Mouse (Mus musculus) neural tube, embryonic 15.5 days (tissue): ENCODE data around the gene Dhrs7b. TPM values are rescaled to one million over a fixed set of nuclear protein-coding genes. Genes with fewer than 3 reads are reported as not detected.
"Not testable (repeated sequence)": the region's sequence is repeated elsewhere in the genome, so short reads cannot be mapped to it uniquely, and the experiment has no call there.

Experiments used
- ATAC-seq: fragments of 200-750 bp; cut with Nextera tagmentation; 2 replicates; pipeline ENCODE4 v1.8.0; 2017; ENCODE audit warnings: mild to moderate bottlenecking, moderate TSS enrichment, moderate library complexity; ENCODE audit not compliant: low FRiP score
- H3K27ac ChIP-seq: fragments of 300-500 bp; sonication (generic); replicated peaks from 2 replicates; pipeline ENCODE4 v1.5.1; 2015; ENCODE audit warnings: mild to moderate bottlenecking, inconsistent platforms
- H3K27me3 ChIP-seq: fragments of 300-500 bp; sonication (generic); replicated peaks from 2 replicates; pipeline ENCODE4 v1.6.1; 2015; ENCODE audit warnings: inconsistent platforms
- H3K36me3 ChIP-seq: fragments of 300-500 bp; sonication (generic); 2 replicates; pipeline ENCODE4 v1.6.1; 2015; ENCODE audit warnings: inconsistent platforms
- H3K4me1 ChIP-seq: fragments of 300-500 bp; sonication (generic); 2 replicates; pipeline ENCODE4 v1.6.1; 2015; ENCODE audit warnings: inconsistent platforms
- H3K4me2 ChIP-seq: fragments of 300-500 bp; sonication (generic); 2 replicates; pipeline ENCODE4 v1.6.1; 2015; ENCODE audit warnings: inconsistent platforms, mild to moderate bottlenecking, moderate library complexity
- H3K4me3 ChIP-seq: fragments of 300-500 bp; sonication (generic); replicated peaks from 2 replicates; pipeline ENCODE4 v1.5.1; 2015; ENCODE audit warnings: mild to moderate bottlenecking, inconsistent platforms
- H3K9ac ChIP-seq: fragments of 300-500 bp; sonication (generic); replicated peaks from 2 replicates; pipeline ENCODE4 v1.6.1; 2015; ENCODE audit warnings: mild to moderate bottlenecking, inconsistent platforms
- H3K9me3 ChIP-seq: fragments of 300-500 bp; sonication (generic); replicated peaks from 2 replicates; pipeline ENCODE4 v1.6.1; 2016; ENCODE audit warnings: inconsistent platforms
- WGBS: fragments of 180-500 bp; shearing (Covaris S2); methylation state at CpG from one replicate; pipeline ENCODE4 v1.1.7; 2015; ENCODE audit warnings: mixed read lengths; 5-methylcytosine and 5-hydroxymethylcytosine counted together
- polyA plus RNA-seq: library from polyadenylated mRNA; unstranded; fragments of >200 nt; fragmentation: Nextera tagmentation; extraction: Ambion mirVana; gene quantifications from 2 replicates; pipeline ENCODE4 v1.2.1, GENCODE M21; 2015

Dhrs7b gene
- polyA plus RNA-seq, 1 experiment from 2014 or later = 38.4 TPM

DNA sequence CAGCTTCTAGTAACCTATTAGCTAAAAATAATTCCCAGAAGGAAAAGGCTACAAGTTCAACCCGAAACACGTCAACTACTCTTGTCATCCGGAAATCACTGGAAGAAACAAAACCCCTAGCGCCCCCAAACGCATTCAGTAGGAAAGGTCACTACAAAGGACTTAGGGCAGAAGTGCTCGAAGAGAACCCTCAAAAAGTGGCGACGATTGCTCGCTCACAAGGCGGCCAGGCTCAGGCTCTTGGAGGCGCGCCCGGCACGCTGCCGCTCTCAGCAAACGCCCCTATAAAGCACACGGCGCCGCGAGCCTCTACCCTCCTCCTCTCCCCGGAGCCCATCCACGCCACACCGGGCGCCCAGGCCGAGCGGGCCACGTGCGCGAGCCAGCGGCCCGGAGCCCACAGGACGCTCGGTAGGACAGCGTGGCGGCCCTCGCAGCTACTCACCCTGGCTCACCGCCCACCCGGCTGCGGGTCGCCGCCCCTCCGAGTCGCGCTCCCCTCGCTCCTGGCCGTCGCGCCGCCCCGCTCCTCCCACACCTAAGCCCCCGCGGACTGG is 47.7 kb downstream of the Dhrs7b start:
- Histone ChIP-seq H3K36me3 (no peaks in the 10 kb centered on the region), H3K9me3 (no peaks in the 10 kb centered on the region), H3K4me1 (peaks cover 54% of the 10 kb centered on the region), H3K9ac (peak overlapping the region; percentile 89), H3K27me3 (no peaks in the 10 kb centered on the region), H3K27ac (peak overlapping the region; percentile 93), H3K4me2 (peak overlapping the region; percentile 75), H3K4me3 (peak overlapping the region; percentile 100)
- ATAC-seq = peak; percentile 67
- WGBS = 1% methylated on average over 49 of the region's 52 CpGs

DNA sequence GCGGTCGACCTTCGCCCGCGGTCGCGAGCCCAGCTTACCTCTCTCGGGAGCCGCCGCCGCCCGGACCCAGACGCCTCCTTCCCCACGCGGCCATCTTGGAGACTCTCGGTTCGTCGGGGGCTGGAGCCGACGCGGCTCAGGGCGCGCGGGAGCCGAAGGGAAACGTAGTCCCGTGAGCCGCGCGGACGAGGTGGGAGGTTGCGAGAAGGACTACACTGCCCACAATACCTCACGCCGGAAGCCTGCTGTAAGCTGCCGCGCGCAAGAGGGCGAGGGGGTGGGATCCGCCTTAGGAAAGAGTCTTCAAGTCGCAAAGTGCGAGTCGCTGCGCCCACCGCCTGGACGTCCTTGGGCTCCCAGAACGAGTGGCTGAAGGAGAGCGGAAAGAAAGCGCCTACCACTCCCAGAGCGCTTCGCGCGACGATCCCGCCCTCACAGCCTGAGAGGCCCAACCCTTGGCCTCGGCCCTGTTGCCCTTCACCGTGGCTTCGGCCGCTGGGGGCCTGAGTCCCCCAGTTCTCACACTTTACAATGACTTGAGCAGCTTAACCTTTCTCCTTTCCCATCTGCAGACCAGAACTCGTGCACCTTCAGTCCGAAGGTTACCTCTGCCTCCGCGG is 48.4 kb downstream of the Dhrs7b start, which contains the start of gene Tmem11:
Gene Tmem11, minus strand, starts transcription at position 598 of the 620 bp plus-strand sequence.
- Histone ChIP-seq H3K4me1 (peaks cover 50% of the 10 kb centered on the region), H3K27ac (peak within 1 kb of the TSS; percentile 93), H3K27me3 (no peaks in the 10 kb centered on the region), H3K4me2 (peak within 1 kb of the TSS; percentile 75), H3K9me3 (no peaks in the 10 kb centered on the region), H3K36me3 (no peaks in the 10 kb centered on the region), H3K9ac (peak within 1 kb of the TSS; percentile 89), H3K4me3 (peak within 1 kb of the TSS; percentile 100)
- WGBS = under 1% methylated on average over 62 of the region's 62 CpGs
- ATAC-seq = peak; percentile 99

DNA sequence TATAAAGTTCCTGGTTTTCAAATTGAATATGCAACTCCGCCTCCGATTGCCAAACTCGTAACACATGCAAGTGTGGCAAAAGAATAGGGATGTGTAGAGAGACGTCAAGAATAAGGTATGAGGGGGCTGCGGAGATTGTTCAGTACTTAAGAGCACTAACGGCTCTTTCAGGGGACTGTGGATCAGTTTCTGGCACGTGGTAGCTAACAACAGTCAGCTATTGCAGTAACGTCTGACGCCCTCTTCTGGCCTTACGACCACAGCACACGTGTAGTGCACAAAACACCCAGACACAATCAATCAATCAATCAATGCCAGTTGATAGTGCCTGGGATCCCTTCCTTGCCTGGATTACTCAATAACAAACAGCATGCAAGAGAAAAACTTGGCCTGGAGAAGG is 49.0 kb downstream of the Dhrs7b start:
- Histone ChIP-seq H3K9me3 (no peaks in the 10 kb centered on the region), H3K4me2 (peak overlapping the region; percentile 75), H3K4me3 (peak overlapping the region; percentile 100), H3K27me3 (no peaks in the 10 kb centered on the region), H3K36me3 (no peaks in the 10 kb centered on the region), H3K9ac (peak overlapping the region; percentile 69), H3K4me1 (peaks cover 45% of the 10 kb centered on the region), H3K27ac (peak overlapping the region; percentile 93)
- WGBS = 2% methylated on average over 11 of the region's 11 CpGs
- no peak for ATAC-seq

DNA sequence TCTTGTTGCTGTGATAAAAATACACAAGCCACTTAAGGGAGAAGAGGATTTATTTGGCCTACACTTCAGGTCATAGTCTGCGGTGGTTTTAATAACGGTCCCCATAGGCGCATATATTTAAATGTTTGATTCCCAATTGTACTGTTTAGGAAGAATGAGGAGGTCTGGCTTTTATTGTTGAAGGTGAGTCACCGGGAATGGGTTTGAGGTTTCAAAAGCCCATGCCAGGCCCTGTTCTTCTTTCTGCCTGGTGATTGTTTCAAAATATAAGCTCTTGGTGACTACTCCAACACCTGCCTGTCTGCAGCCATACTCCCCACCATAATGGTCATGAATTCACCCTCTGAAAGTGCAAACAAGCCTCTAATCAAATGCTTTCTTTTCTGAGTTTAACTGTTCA is 50.1 kb downstream of the Dhrs7b start:
- Histone ChIP-seq H3K4me3 (no peak overlapping the region), H3K9me3 (no peaks in the 10 kb centered on the region), H3K27me3 (no peaks in the 10 kb centered on the region), H3K36me3 (no peaks in the 10 kb centered on the region), H3K4me2 (no peak overlapping the region), H3K4me1 (peaks cover 34% of the 10 kb centered on the region), H3K27ac (no peak overlapping the region), H3K9ac (no peak overlapping the region)
- no peak for ATAC-seq
- 84% methylated on average over 4 of the region's 4 CpGs for WGBS

DNA sequence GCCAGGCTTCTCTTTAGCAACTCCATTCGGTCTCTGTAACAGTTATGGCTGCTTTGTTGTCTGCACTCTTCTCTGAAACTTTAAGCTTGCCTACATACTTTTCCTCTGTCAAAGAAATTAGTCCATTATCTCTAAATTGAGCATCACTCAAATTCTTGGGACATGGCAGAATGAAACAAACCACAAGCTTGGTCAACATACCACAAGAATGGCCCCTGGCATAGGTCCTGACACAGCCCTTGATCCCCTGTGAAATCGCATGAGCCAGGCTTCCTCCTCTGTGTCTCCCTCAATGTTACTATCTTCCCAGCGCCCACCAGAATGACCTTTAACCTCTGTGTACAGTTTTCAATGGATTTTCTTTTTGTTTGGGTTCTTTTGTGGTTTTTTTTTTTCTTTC is 52.0 kb downstream of the Dhrs7b start:
- peaks cover 16% of the 10 kb centered on the region for H3K4me1 ChIP-seq
- H3K27me3 ChIP-seq = no peaks in the 10 kb centered on the region
- no peak overlapping the region for H3K9ac ChIP-seq
- H3K4me2 ChIP-seq = no peak overlapping the region
- no peak overlapping the region for H3K4me3 ChIP-seq
- 88% methylated on average over 3 of the region's 3 CpGs for WGBS
- H3K36me3 ChIP-seq = no peaks in the 10 kb centered on the region
- no peaks in the 10 kb centered on the region for H3K9me3 ChIP-seq
- ATAC-seq = no peak
- no peak overlapping the region for H3K27ac ChIP-seq

DNA sequence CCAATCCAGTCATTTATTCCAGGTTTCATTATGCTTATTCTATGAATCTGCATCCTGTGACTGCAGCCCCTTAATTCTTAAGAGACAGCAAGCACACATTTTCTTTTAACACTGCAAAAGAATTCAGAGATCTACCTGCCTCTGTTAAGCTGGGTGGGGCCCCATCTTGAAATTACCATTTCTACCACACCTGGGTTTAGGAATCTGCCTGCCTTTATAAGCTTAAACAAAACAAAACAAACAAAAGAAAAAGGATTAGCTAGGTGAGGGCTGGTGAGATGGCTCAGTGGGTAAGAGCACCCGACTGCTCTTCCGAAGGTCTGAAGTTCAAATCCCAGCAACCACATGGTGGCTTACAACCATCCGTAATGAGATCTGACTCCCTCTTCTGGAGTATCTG is 56.6 kb downstream of the Dhrs7b start:
- ATAC-seq, H3K4me2 ChIP-seq, H3K36me3 ChIP-seq, H3K9me3 ChIP-seq, H3K4me3 ChIP-seq, H3K27me3 ChIP-seq, H3K27ac ChIP-seq, H3K4me1 ChIP-seq, H3K9ac ChIP-seq: not testable (repeated sequence)
- 70% methylated on average over 3 of the region's 3 CpGs for WGBS

DNA sequence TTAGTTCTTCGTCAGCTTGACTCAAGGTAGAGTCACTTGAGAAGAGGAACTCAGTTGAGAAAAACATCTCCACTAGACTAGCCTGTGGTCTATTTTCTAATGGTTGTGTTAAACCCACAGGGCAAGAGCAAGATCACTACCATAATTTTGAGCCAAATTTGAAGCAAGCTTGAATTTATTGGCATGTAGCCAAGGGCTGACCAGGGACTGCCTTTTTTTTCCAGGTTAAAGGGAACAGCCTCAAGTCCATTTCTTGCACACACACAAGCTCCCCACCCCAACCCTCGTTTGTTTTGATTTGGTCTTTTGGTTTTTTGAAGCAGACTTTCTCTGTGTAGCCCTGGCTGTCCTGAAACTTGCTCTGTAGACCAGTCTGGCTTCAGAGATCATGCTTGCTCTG is 59.4 kb downstream of the Dhrs7b start:
- no peak for ATAC-seq
- Histone ChIP-seq H3K9me3 (no peaks in the 10 kb centered on the region), H3K36me3 (no peaks in the 10 kb centered on the region), H3K27ac (no peak overlapping the region), H3K9ac (no peak overlapping the region), H3K4me3 (no peak overlapping the region), H3K4me2 (no peak overlapping the region), H3K4me1 (no peaks in the 10 kb centered on the region), H3K27me3 (no peaks in the 10 kb centered on the region)
- 73% methylated on average over 2 of the region's 2 CpGs for WGBS

DNA sequence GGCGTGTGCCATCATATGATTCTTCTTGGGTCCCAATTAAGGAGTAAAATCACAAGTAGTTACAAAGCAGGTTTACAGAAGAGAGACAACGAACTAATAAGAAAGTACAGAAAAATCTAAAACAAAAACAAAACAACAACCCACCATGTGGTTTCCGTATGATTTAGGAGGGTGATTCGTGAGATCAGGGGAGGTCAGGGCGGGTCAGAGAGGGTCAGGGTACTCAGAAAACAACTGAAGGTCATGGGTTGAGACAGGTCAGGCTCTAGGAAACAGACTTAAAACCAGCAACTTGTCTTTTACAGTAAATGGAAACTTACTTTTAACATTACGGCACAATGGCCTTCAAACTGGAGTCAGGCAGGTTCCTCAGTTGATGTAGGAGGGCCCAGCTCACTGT is 59.9 kb downstream of the Dhrs7b start:
- H3K4me1 ChIP-seq = no peaks in the 10 kb centered on the region
- H3K9ac ChIP-seq = no peak overlapping the region
- no peak overlapping the region for H3K4me3 ChIP-seq
- no peaks in the 10 kb centered on the region for H3K9me3 ChIP-seq
- WGBS = 81% methylated on average over 6 of the region's 6 CpGs
- H3K27me3 ChIP-seq = no peaks in the 10 kb centered on the region
- no peak overlapping the region for H3K27ac ChIP-seq
- no peaks in the 10 kb centered on the region for H3K36me3 ChIP-seq
- H3K4me2 ChIP-seq = no peak overlapping the region
- no peak for ATAC-seq

DNA sequence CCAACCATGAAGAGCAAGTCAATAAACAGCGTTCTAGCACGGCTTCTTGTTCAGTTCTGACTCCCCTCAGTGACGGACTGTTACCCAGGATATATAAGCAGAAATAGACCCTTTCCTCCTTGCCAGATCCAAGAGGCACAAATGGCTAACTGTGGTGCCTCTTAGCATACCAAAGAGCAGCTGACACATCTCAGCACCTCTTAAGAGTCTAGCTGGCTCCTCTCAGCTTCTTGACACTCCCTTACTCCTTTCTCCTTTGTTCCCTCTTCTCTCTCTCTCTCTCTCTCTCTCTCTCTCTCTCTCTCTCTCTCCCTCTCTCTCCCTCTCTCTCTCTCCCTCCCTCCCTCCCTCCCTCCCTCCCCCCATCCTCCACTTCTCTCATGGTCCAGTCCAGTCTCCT is 60.3 kb downstream of the Dhrs7b start:
- Histone ChIP-seq H3K27ac (no peak overlapping the region), H3K9ac (no peak overlapping the region), H3K4me3 (no peak overlapping the region), H3K9me3 (no peaks in the 10 kb centered on the region), H3K4me1 (no peaks in the 10 kb centered on the region), H3K27me3 (no peaks in the 10 kb centered on the region), H3K36me3 (no peaks in the 10 kb centered on the region), H3K4me2 (no peak overlapping the region)
- ATAC-seq = no peak
- 50% methylated on average over 3 of the region's 3 CpGs for WGBS

DNA sequence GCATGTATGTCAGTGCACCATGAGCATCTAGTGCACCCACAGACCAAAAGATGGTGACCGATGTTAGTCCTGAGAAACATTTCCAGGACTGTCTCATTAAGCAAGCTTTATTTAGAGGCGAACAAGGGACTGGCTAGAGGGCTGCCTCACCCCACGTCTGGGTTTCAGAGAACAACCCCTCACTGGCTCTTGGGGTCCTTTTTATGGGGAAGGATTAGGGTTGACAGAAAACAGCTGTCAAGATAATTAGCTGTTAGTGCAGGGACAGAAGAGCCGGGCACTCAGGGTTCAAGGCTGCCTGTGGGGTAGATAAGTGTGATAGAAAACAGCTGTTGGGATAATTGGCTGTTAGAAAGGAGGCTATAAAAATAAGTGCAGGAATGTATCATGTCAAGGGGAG is 65.5 kb downstream of the Dhrs7b start:
- 36% methylated on average over 4 of the region's 4 CpGs for WGBS
- Histone ChIP-seq H3K27me3 (no peaks in the 10 kb centered on the region), H3K36me3 (no peaks in the 10 kb centered on the region), H3K9ac (no peak overlapping the region), H3K27ac (no peak overlapping the region), H3K4me2 (no peak overlapping the region), H3K9me3 (no peaks in the 10 kb centered on the region), H3K4me1 (no peaks in the 10 kb centered on the region), H3K4me3 (no peak overlapping the region)
- ATAC-seq = no peak

DNA sequence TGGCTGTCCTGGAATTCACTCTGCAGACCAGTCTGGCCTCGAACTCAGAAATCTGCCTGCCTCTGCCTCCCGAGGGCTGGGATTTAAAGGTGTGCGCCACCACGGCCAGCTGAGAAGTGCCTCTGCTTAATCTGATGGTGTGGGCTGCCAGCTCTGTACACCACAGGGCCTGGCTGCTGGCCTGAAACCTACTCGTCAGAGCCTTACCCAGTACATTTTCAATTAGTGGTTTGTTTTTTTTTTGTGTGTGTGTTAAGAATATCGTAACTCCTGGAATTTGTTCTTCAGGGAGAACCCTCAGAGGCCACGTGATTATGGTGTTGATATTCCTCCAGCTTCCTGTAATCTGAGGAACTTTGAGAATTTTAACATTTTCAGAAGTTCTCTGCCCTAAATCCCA is 71.6 kb downstream of the Dhrs7b start:
- Histone ChIP-seq H3K4me3 (no peak overlapping the region), H3K9me3 (no peaks in the 10 kb centered on the region), H3K4me2 (no peak overlapping the region), H3K36me3 (peaks cover 37% of the 10 kb centered on the region), H3K9ac (no peak overlapping the region), H3K27me3 (no peaks in the 10 kb centered on the region), H3K27ac (no peak overlapping the region), H3K4me1 (no peaks in the 10 kb centered on the region)
- no peak for ATAC-seq
- 87% methylated on average over 7 of the region's 7 CpGs for WGBS

DNA sequence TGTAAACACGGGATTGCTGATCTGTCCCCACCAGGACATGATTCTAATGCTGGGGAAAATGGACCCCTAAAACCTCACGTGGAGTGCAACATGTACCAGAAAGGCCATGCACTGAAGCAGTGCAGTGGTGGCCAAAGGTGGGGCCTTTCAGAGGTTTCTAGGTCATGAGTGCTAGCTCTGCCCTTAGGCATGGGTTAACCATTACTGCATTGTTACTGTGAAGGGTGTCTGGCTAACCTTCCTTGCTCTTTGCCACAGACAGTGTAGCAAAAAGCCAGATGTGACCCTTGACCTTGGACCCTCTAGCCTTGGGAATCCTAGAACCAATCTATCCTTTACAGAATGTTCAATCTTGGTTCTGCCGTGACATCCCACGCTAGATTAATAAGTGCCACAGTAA is 72.1 kb downstream of the Dhrs7b start:
- 83% methylated on average over 4 of the region's 4 CpGs for WGBS
- H3K36me3 ChIP-seq = peaks cover 37% of the 10 kb centered on the region
- no peak overlapping the region for H3K4me3 ChIP-seq
- H3K9ac ChIP-seq = no peak overlapping the region
- no peaks in the 10 kb centered on the region for H3K27me3 ChIP-seq
- H3K27ac ChIP-seq = no peak overlapping the region
- H3K4me1 ChIP-seq = no peaks in the 10 kb centered on the region
- no peak overlapping the region for H3K4me2 ChIP-seq
- no peaks in the 10 kb centered on the region for H3K9me3 ChIP-seq
- no peak for ATAC-seq
